Mouse (Mus musculus): ENCODE measurements around the gene Ttll9. TPM values are rescaled to one million over a fixed set of nuclear protein-coding genes. Genes with fewer than 3 reads are reported as not detected.

Gene Ttll9
- polyA plus RNA-seq, 1 experiment from 2014 or later, result 3.5 TPM

GRCm38 (mm10) chr2:153051537-153051936, 89.3 kb downstream of the Ttll9 start:
- no peaks in the 10 kb centered on the region for H3K9me3 ChIP-seq (ENCODE audit: control insufficient read depth, low read length)
- 82% methylated on average over 9 of the region's 9 CpGs for WGBS
- no peak overlapping the region for H3K9ac ChIP-seq (replicated peaks; ENCODE audit: low read depth, low read length)

GRCm38 (mm10) chr2:153052700-153053351, 90.5 kb downstream of the Ttll9 start:
- 10% methylated on average over 30 of the region's 30 CpGs for WGBS
- no peak for ATAC-seq
- Histone ChIP-seq H3K27me3 (replicated peaks; ENCODE audit: control insufficient read depth, insufficient read depth, low read length) (peaks cover 2% of the 10 kb centered on the region; the same call in 1 of the 2 replicates), H3K36me3 (ENCODE audit: control insufficient read depth, insufficient read depth) (no peaks in the 10 kb centered on the region; the same call in 1 of the 2 replicates), H3K4me1 (replicated peaks; ENCODE audit: control insufficient read depth, insufficient read depth, low read length) (peaks cover 25% of the 10 kb centered on the region), H3K27ac (ENCODE audit: low read length) (no peak overlapping the region), H3K4me3 (replicated peaks; ENCODE audit: low read length) (no peak overlapping the region), H3K4me2 (ENCODE audit: low read length) (no peak overlapping the region), H3K9ac (replicated peaks; ENCODE audit: low read depth, low read length) (no peak overlapping the region; the same call in 1 of the 2 replicates), H3K9me3 (ENCODE audit: control insufficient read depth, low read length) (no peaks in the 10 kb centered on the region)

More at GRCm38 (mm10) chr2:153051537-153051936, 89.3 kb downstream of the Ttll9 start:
- peaks cover 2% of the 10 kb centered on the region; the same call in 1 of the 2 replicates for H3K27me3 ChIP-seq (replicated peaks; ENCODE audit: control insufficient read depth, insufficient read depth, low read length)
- peaks cover 31% of the 10 kb centered on the region for H3K4me1 ChIP-seq (replicated peaks; ENCODE audit: control insufficient read depth, insufficient read depth, low read length)
- ATAC-seq, result no peak
- H3K27ac ChIP-seq (ENCODE audit: low read length), result no peak overlapping the region
- H3K4me2 ChIP-seq (ENCODE audit: low read length), result no peak overlapping the region
- H3K4me3 ChIP-seq (replicated peaks; ENCODE audit: low read length), result no peak overlapping the region
- no peaks in the 10 kb centered on the region; the same call in 1 of the 2 replicates for H3K36me3 ChIP-seq (ENCODE audit: control insufficient read depth, insufficient read depth)

GRCm38 (mm10) chr2:153053896-153054295, 91.6 kb downstream of the Ttll9 start:
- Histone ChIP-seq H3K36me3 (ENCODE audit: control insufficient read depth, insufficient read depth) (no peaks in the 10 kb centered on the region; the same call in 1 of the 2 replicates), H3K9ac (replicated peaks; ENCODE audit: low read depth, low read length) (no peak overlapping the region), H3K27me3 (replicated peaks; ENCODE audit: control insufficient read depth, insufficient read depth, low read length) (peaks cover 2% of the 10 kb centered on the region; the same call in 1 of the 2 replicates), H3K4me1 (replicated peaks; ENCODE audit: control insufficient read depth, insufficient read depth, low read length) (peaks cover 16% of the 10 kb centered on the region), H3K9me3 (ENCODE audit: control insufficient read depth, low read length) (no peaks in the 10 kb centered on the region), H3K4me3 (replicated peaks; ENCODE audit: low read length) (no peak overlapping the region), H3K27ac (ENCODE audit: low read length) (no peak overlapping the region), H3K4me2 (ENCODE audit: low read length) (no peak overlapping the region)
- 89% methylated on average over 8 of the region's 8 CpGs for WGBS
- ATAC-seq, result no peak

- Histone ChIP-seq H3K36me3 (ENCODE audit: control insufficient read depth, insufficient read depth) (no peaks in the 10 kb centered on the region; the same call in 1 of the 2 replicates), H3K4me3 (replicated peaks; ENCODE audit: low read length) (no peak overlapping the region), H3K27ac (ENCODE audit: low read length) (no peak overlapping the region), H3K27me3 (replicated peaks; ENCODE audit: control insufficient read depth, insufficient read depth, low read length) (peaks cover 2% of the 10 kb centered on the region; the same call in 1 of the 2 replicates), H3K9ac (replicated peaks; ENCODE audit: low read depth, low read length) (no peak overlapping the region), H3K9me3 (ENCODE audit: control insufficient read depth, low read length) (no peaks in the 10 kb centered on the region), H3K4me1 (replicated peaks; ENCODE audit: control insufficient read depth, insufficient read depth, low read length) (peaks cover 4% of the 10 kb centered on the region; the same call in 1 of the 2 replicates), H3K4me2 (ENCODE audit: low read length) (no peak overlapping the region)
- WGBS, result 56% methylated on average over 6 of the region's 6 CpGs
- no peak for ATAC-seq
These were observed 93.1 kb downstream of the Ttll9 start for GRCm38 (mm10) chr2:153055270-153055920.

Other genes with a start within 250 kb of the Ttll9 start
- 22.3 and 26.0 TPM in 2 replicates for gene Id1, start 226.2 kb upstream of the Ttll9 start, polyA plus RNA-seq (2015; fragmentation: Nextera tagmentation; extraction: Ambion mirVana)
- 4.7 and 6.0 TPM in 2 replicates for gene Cox4i2, start 208.3 kb upstream of the Ttll9 start, polyA plus RNA-seq (2015; fragmentation: Nextera tagmentation; extraction: Ambion mirVana)
- gene Bcl2l1, start 130.8 kb upstream of the Ttll9 start, polyA plus RNA-seq (2015; fragmentation: Nextera tagmentation; extraction: Ambion mirVana), result 176 and 188 TPM in 2 replicates
- 40.0 and 49.6 TPM in 2 replicates for gene Tpx2, start 114.5 kb upstream of the Ttll9 start, polyA plus RNA-seq (2015; fragmentation: Nextera tagmentation; extraction: Ambion mirVana)
- not detected in 2 replicates for gene Mylk2, start 51.1 kb upstream of the Ttll9 start, polyA plus RNA-seq (2015; fragmentation: Nextera tagmentation; extraction: Ambion mirVana)
- gene Foxs1, start 29.3 kb upstream of the Ttll9 start, polyA plus RNA-seq (2015; fragmentation: Nextera tagmentation; extraction: Ambion mirVana), result 3.6 and 3.7 TPM in 2 replicates
- gene Dusp15, start 10.8 kb upstream of the Ttll9 start, polyA plus RNA-seq (2015; fragmentation: Nextera tagmentation; extraction: Ambion mirVana), result 6.0 and 8.6 TPM in 2 replicates
- 187 and 204 TPM in 2 replicates for gene Pdrg1, start 52.9 kb downstream of the Ttll9 start, polyA plus RNA-seq (2015; fragmentation: Nextera tagmentation; extraction: Ambion mirVana)
- gene Xkr7, start 69.4 kb downstream of the Ttll9 start, polyA plus RNA-seq (2015; fragmentation: Nextera tagmentation; extraction: Ambion mirVana), result 1.6 and 2.0 TPM in 2 replicates
- gene Ccm2l, start 103.5 kb downstream of the Ttll9 start, polyA plus RNA-seq (2015; fragmentation: Nextera tagmentation; extraction: Ambion mirVana), result 0.85 and 0.94 TPM in 2 replicates
- 1.8 and 2.1 TPM in 2 replicates for gene Hck, start 146.0 kb downstream of the Ttll9 start, polyA plus RNA-seq (2015; fragmentation: Nextera tagmentation; extraction: Ambion mirVana)
- gene Tm9sf4, start 198.8 kb downstream of the Ttll9 start, polyA plus RNA-seq (2015; fragmentation: Nextera tagmentation; extraction: Ambion mirVana), result 74.5 and 78.9 TPM in 2 replicates